Mouse (Mus musculus): ENCODE results near the gene Olfr194. TPM values are rescaled to one million over a fixed set of nuclear protein-coding genes. Genes with fewer than 3 reads are reported as not detected.

Olfr194 gene
- not detected in 2 replicates for polyA plus RNA-seq (2021; fragmentation: Nextera tagmentation)
- long read RNA-seq, experiment 1 = 0 reads
- long read RNA-seq, experiment 2 = 0 reads

GRCm38 (mm10) chr16:59120969-59121368, at the start of gene Olfr194:
Gene Olfr194 (minus strand): TSS chr16:59121069.

GRCm38 (mm10) chr16:59170354-59170753, 49.5 kb upstream of the Olfr194 start, which contains the start of gene Olfr196:
Gene Olfr196 (minus strand): TSS chr16:59170454.

GRCm38 (mm10) chr16:59146746-59147145, 25.9 kb upstream of the Olfr194 start, which contains the start of gene Olfr195:
Gene Olfr195 (plus strand): TSS chr16:59147046.

DNA sequence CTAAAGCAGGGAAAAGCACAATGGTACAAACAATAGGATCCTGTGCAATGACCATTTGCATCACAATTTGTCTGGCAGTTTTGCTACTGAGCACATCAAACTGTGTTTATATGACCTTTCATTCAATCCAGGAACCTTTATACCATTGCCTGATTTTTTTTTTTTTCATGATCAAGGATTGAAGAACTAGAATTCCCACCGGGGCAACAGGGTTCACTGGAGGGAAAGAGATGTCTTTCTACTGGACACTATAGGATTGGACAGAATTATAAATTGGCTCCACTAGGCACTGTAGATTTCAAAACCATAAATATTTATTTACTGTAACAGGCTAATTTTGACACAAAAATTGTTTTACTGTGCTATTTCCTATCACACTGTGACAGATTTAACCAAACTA, 9.1 kb downstream of the Olfr194 start, which contains the start of gene Olfr193:
Gene Olfr193, minus strand, starts transcription at position 101 of the 400 bp plus-strand sequence.

DNA sequence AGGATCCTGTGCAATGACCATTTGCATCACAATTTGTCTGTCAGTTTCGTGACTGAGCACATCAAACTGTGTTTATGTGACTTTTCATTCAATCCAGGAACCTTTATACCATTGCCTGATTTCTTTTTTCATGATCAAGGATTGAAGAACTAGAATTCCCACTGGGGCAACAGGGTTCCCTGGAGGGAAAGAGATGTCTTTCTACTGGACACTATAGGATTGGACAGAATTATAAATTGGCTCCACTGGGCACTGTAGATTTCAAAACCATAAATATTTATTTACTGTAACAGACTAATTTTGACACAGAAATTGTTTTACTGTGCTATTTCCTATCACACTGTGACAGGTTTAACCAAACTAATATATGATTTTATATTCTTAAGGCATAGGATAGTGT, 31.1 kb downstream of the Olfr194 start, which contains the start of gene Olfr191:
Gene Olfr191, minus strand, starts transcription at position 101 of the 400 bp plus-strand sequence.

GRCm38 (mm10) chr16:59077905-59078304, 43.0 kb downstream of the Olfr194 start, which contains the start of gene Olfr190:
Gene Olfr190 (minus strand): TSS chr16:59078005.

Other genes with a start within 250 kb of the Olfr194 start
- gene Olfr177, start 246.3 kb downstream of the Olfr194 start, polyA plus RNA-seq (2021; fragmentation: Nextera tagmentation) = not detected in 2 replicates
- gene Olfr178, start 229.0 kb downstream of the Olfr194 start, polyA plus RNA-seq (2021; fragmentation: Nextera tagmentation) = not detected in 2 replicates
- not detected in 2 replicates for gene Olfr181, start 192.3 kb downstream of the Olfr194 start, polyA plus RNA-seq (2021; fragmentation: Nextera tagmentation)
- not detected in 2 replicates for gene Olfr180, start 191.7 kb downstream of the Olfr194 start, polyA plus RNA-seq (2021; fragmentation: Nextera tagmentation)
- not detected in 2 replicates for gene Olfr183, start 125.7 kb downstream of the Olfr194 start, polyA plus RNA-seq (2021; fragmentation: Nextera tagmentation)
- gene Olfr186, start 90.8 kb downstream of the Olfr194 start, polyA plus RNA-seq (2021; fragmentation: Nextera tagmentation) = not detected in 2 replicates
- not detected in 2 replicates for gene Olfr187, start 81.3 kb downstream of the Olfr194 start, polyA plus RNA-seq (2021; fragmentation: Nextera tagmentation)
- not detected in 2 replicates for gene Olfr190, start 43.1 kb downstream of the Olfr194 start, polyA plus RNA-seq (2021; fragmentation: Nextera tagmentation)
- not detected in 2 replicates for gene Olfr191, start 31.2 kb downstream of the Olfr194 start, polyA plus RNA-seq (2021; fragmentation: Nextera tagmentation)
- gene Olfr193, start 9.2 kb downstream of the Olfr194 start, polyA plus RNA-seq (2021; fragmentation: Nextera tagmentation) = not detected in 2 replicates
- not detected in 2 replicates for gene Olfr195, start 26.0 kb upstream of the Olfr194 start, polyA plus RNA-seq (2021; fragmentation: Nextera tagmentation)
- gene Olfr196, start 49.4 kb upstream of the Olfr194 start, polyA plus RNA-seq (2021; fragmentation: Nextera tagmentation) = not detected in 2 replicates
- gene Olfr198, start 82.5 kb upstream of the Olfr194 start, polyA plus RNA-seq (2021; fragmentation: Nextera tagmentation) = not detected in 2 replicates
- not detected in 2 replicates for gene Olfr199, start 98.7 kb upstream of the Olfr194 start, polyA plus RNA-seq (2021; fragmentation: Nextera tagmentation)
- not detected in 2 replicates for gene Olfr201, start 151.6 kb upstream of the Olfr194 start, polyA plus RNA-seq (2021; fragmentation: Nextera tagmentation)
- not detected in 2 replicates for gene Olfr202, start 165.7 kb upstream of the Olfr194 start, polyA plus RNA-seq (2021; fragmentation: Nextera tagmentation)
- gene Olfr203, start 177.8 kb upstream of the Olfr194 start, polyA plus RNA-seq (2021; fragmentation: Nextera tagmentation) = not detected in 2 replicates
- not detected in 2 replicates for gene Olfr204, start 197.2 kb upstream of the Olfr194 start, polyA plus RNA-seq (2021; fragmentation: Nextera tagmentation)
- gene Olfr205, start 210.1 kb upstream of the Olfr194 start, polyA plus RNA-seq (2021; fragmentation: Nextera tagmentation) = not detected in 2 replicates
- not detected in 2 replicates for gene Olfr206, start 228.2 kb upstream of the Olfr194 start, polyA plus RNA-seq (2021; fragmentation: Nextera tagmentation)
- gene Olfr209, start 242.9 kb upstream of the Olfr194 start, polyA plus RNA-seq (2021; fragmentation: Nextera tagmentation) = not detected in 2 replicates